Mouse (Mus musculus): ENCODE data around the gene Nt5c2.

Nt5c2 gene

GRCm38 (mm10) chr19:47014447-47015381, at the start of gene Nt5c2, which contains the start of gene Ina:
Gene Nt5c2 (minus strand): TSS chr19:47015153.
Gene Ina (plus strand): TSS chr19:47014698.
- peak; percentile 86 for DNase-seq

GRCm38 (mm10) chr19:47057684-47058083, 42.7 kb upstream of the Nt5c2 start:
- DNase-seq, result no peak

GRCm38 (mm10) chr19:47053471-47053870, 38.5 kb upstream of the Nt5c2 start:
- DNase-seq, result no peak

- no peak for DNase-seq
These were observed 38.0 kb upstream of the Nt5c2 start for GRCm38 (mm10) chr19:47052927-47053326.

GRCm38 (mm10) chr19:47050271-47051032, 35.5 kb upstream of the Nt5c2 start, which contains the start of gene Pcgf6:
Gene Pcgf6 (minus strand): TSS chr19:47050906.
- peak; percentile 87 for DNase-seq

GRCm38 (mm10) chr19:47049840-47050239, 34.9 kb upstream of the Nt5c2 start:
- DNase-seq, result no peak

GRCm38 (mm10) chr19:47049061-47049460, 34.1 kb upstream of the Nt5c2 start:
- no peak for DNase-seq

GRCm38 (mm10) chr19:47047236-47047833, 32.4 kb upstream of the Nt5c2 start:
- DNase-seq, result no peak

- peak; percentile 9 for DNase-seq
These were observed 31.4 kb upstream of the Nt5c2 start for GRCm38 (mm10) chr19:47046343-47046742.

GRCm38 (mm10) chr19:47043608-47044007, 28.7 kb upstream of the Nt5c2 start:
- peak; percentile 42 for DNase-seq

- no peak for DNase-seq
These were observed 25.9 kb upstream of the Nt5c2 start for GRCm38 (mm10) chr19:47040720-47041473.

GRCm38 (mm10) chr19:47036596-47036995, 21.6 kb upstream of the Nt5c2 start:
- no peak for DNase-seq

- DNase-seq, result no peak
These were observed 20.0 kb upstream of the Nt5c2 start for GRCm38 (mm10) chr19:47034916-47035315.

- no peak for DNase-seq
These were observed 16.8 kb upstream of the Nt5c2 start for GRCm38 (mm10) chr19:47031770-47032169.

- peak; percentile 16 for DNase-seq
These were observed 14.8 kb upstream of the Nt5c2 start for GRCm38 (mm10) chr19:47029796-47030195.

- no peak for DNase-seq
These were observed 11.6 kb upstream of the Nt5c2 start for GRCm38 (mm10) chr19:47026513-47026912.

GRCm38 (mm10) chr19:47024954-47025353, 10.0 kb upstream of the Nt5c2 start:
- no peak for DNase-seq

- DNase-seq, result no peak
These were observed 8.6 kb upstream of the Nt5c2 start for GRCm38 (mm10) chr19:47023546-47023945.

- no peak for DNase-seq
These were observed 7.8 kb upstream of the Nt5c2 start for GRCm38 (mm10) chr19:47022709-47023108.

GRCm38 (mm10) chr19:47019326-47019725, 4.4 kb upstream of the Nt5c2 start:
- DNase-seq, result peak; percentile 63

- DNase-seq, result no peak
These were observed 3.4 kb upstream of the Nt5c2 start for GRCm38 (mm10) chr19:47018330-47018729.

- DNase-seq, result peak; percentile 30
These were observed 2.9 kb upstream of the Nt5c2 start for GRCm38 (mm10) chr19:47017831-47018230.

Data from retina, postnatal 1 day (tissue).